Mouse (Mus musculus) frontal cortex, adult (tissue): ENCODE data around the gene Colq.
A peak's percentile ranks its signal among the peaks of the same experiment; 100 is the strongest.

Source experiments
- ATAC-seq: cut with Nextera tagmentation; 2 replicates; pipeline ENCODE4 v1.9.2; 2017; ENCODE audit warnings: mild to moderate bottlenecking, moderate library complexity, mixed read lengths; ENCODE audit not compliant: low TSS enrichment

Gene Colq

DNA sequence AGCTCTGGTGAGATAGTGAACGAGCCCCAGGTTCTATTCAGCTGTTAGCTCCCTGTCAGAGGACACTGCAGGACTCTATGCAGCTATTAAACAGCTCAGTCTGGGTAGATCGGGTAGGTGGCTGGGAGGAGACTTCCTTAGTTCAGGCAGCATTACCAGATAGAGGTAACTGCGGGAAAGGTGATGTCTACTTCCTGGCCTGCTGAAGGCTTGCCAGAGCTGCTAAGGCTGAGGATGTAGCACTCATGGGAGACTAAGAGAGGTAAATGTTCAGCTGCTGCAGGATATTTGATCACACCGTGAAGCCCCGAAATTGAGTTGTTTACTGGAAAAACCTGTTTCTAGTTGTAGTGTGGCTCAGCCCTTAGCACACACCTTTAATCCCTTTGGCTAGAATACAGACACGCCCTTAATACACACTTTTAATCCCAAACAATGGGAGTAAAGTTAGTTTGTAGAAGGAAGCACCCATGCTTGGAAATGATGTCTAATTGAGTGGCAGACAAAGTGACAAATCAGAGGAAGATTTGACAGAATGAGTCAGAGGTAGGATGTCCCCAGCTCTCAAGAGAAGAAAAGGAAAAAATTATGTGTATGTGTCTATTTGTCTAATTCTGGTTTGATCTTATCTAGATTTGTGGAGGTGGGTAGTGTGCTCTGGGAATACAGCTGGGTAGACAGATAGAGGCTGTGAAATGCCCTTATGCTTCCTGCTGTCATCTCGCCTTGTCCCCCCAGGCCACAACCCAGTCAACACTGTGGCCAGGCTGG lies 65.9 kb downstream of the Colq start:
- no peak for ATAC-seq

DNA sequence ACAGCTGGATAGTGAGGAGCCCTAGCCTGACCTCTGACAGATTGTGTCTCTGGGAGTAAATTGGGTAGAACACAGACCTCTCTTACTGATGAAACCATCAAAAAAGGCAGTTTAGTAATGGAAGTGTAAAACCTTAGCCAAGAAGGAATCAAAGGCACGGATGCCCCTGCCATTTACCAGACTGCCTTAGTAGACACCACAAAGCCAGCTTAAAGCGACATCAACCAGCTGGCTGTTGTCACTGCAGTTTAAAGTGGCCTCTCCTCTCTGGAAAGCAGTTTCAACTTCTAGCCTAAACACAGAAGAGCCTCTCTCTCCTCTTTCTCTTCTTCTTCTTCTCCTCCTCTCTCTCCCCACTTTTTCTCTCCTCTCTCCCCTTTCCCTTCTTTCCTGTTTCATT lies 69.8 kb downstream of the Colq start:
- ATAC-seq, result no peak

DNA sequence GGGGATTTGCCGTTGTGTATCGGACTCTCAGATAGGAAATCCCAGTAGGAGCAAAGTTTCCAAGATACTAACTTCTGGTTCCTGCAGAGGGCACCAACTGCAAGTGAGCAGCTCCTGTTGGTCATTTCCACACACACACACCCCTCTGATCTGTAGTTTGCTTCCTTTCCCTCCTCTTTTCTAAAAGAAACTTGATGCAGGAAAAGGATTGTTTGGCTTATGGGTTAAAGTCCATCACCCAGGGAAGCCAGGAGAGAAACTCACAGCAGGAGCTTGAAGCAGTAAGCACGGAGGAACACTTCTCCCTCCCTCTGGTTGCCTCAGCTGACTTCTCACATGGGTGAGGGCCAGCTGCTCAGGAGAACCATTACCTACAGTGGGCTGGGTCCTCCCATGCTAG lies 72.0 kb downstream of the Colq start:
- ATAC-seq, result peak; percentile 69; the same call in 1 of the 2 replicates

DNA sequence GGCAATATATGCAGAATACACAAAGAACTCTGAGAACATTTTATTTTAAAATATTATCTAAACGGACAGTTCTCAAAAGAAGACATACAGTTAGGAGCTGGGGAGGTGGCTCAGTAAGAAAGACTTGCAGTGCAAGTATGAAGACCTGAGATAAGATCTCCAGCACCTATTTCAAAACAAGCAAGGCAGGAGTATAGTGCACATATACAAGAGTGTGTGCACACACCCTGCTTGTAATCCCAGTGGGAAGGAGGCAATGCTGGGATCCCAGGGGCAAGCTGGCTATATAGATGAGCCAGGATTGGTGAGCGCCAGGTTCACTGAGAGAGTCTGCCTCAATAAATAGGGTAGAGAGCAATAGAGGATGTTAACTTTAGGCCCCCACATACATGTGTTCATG lies 75.2 kb downstream of the Colq start:
- no peak for ATAC-seq

DNA sequence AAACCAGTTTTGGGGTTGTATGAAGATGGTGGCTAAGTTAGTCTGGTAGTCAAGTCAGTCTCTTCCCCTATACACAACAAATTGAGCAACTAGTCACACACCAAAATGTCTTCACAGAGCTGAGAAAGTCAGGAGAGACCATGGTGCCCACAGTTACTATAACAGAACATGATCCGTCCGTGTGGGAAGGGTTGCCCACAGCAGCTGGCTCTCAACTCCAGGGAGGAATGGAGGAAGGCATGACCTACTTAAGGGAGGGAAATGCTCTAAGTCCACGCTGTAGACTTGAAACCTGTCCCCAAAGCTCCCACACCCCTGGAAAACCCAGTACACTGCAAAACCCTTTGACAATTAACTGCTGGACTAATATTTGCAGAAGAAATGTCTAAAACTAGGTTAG lies 80.8 kb downstream of the Colq start:
- peak; percentile 41; the same call in 1 of the 2 replicates for ATAC-seq

DNA sequence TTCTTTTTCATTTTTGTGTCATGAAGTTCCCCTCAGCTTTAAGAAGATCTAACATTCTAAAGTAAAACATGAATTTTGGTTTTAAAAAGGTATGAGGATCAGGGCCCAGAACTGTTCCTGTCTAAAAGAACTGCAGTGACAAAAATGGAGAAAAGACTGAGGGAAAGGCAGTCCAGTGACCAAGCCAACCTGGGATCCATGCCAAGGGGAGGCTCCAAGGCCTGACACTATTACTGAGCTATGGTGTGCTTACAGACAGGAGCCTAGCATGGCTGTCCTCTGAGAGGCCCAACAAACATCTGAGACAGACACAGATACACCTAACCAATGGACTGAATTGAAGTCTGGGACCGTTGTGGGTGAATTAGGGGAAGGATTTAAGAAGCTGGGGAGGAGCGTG lies 81.2 kb downstream of the Colq start:
- ATAC-seq, result no peak

DNA sequence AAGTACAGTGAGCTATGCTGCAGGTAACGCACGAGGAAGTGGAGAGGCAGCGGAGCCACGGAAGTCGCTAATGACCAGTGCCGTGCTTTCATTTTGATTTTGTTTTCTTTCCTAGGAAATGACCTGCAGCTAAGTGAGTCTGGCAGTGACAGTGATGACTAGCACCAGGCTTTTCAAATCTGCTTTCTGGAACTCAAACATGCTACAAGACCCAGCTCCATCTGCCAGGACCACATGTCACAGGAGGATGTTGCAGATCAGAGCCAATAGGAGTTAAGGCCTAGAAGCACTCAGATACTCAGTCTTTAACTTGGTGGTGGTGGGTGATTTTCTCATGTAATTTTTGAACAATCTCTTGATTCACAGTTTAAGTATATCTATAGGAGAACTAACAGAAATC lies 84.7 kb downstream of the Colq start:
- no peak for ATAC-seq

DNA sequence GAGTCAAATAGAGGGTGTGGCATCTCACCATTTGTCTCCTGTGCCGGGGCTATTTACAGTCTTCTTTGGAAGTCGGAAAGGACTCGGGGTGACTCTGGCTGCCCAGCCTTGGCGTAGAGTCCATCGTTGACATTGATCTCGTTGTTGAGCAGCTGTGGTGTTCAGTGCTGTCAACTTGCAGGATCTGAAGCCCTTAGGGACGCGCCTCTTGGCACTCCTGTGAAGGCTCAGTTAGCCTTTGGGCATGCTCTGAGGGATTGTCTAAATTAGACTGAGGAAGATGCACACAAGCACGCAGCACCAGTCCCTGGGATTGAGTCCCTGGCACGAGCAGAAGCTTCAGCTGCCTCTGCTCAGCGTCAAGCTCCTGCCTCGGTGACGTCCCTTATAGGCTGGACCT lies 87.7 kb downstream of the Colq start:
- ATAC-seq, result no peak

DNA sequence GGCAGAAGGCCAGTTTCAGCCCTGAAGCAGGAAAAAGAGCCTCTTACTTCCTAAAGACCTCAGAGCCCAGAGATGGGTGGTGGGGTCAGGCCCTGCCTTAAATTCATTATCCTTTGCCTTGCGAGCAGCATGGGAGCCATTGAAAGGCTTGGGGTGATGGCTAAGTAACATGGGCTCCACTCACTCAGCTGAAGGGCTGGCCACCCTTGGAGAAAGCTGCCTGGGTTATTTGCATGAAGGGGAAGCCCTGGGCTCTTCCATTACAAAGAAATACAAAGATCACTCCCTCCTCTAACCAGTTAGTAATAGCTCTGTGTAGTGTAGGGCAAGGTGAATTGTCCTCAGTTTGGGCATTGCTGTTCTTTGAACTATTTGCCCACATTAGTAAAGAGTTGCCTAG lies 91.6 kb downstream of the Colq start:
- ATAC-seq, result no peak

DNA sequence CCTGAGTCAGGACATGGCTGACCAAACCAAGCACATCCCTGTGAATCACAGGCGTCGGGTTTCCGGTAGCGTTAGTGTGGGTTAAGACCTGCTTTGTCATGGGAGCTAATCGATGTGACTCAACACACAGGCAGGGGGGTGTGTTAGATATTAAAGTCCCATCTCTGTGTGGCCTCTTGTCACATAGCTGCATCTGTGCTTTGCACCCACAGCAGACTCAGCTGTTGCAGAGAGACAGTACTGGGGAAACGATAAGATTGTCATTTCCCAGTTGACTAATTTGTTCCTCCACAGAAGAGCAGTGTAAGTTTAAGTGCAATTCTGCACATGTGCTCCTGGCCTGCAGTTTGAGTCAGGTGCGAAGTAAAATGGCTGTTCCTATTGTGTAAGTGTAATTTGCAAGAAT lies 94.9 kb downstream of the Colq start:
- no peak for ATAC-seq

DNA sequence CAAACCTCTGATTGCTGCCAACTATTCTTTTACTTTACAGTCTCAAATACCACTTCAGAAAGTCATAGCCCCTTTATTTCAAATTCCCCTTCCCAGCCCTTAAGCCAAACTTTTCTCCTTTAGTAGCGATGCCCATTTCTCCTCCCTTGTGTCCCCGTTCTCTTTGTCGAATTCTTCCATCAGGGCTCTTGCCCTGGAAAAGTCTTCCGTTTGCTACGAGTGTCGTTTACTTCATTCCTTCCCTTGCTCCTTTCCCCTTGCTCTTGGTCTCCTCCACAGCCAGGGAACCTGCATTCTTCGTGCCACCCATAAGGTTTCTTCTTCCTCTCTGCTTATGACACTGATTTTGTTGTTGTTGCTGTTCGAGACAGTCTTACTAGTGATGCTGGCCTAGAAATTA lies 95.6 kb downstream of the Colq start:
- ATAC-seq, result no peak

DNA sequence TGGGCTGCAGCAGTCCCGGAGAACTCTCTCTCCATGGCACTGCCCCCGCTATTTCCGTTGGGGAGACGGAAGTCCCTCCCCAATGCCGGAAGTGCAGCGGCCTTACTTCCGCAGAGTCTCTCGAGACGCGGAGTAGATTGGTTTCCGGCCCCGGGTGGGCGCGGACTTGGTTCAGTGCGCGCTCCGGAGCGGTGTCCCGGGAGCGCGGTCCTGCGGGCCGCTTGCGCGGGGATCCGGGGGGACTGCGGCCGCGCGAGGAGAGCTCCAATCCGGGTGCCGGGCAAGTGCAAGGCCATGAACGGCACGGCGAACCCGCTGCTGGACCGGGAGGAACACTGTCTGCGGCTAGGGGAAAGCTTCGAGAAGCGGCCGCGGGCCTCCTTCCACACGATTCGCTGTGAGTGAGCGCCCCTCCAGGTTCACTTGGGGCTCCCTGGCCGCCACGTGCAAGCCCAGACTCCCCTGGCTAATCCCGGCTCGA lies 96.1 kb downstream of the Colq start, which contains the start of gene Mettl6:
Gene Mettl6 (minus strand): TSS at position 66 of the 481 bp plus-strand sequence.
- peak; percentile 99 for ATAC-seq

DNA sequence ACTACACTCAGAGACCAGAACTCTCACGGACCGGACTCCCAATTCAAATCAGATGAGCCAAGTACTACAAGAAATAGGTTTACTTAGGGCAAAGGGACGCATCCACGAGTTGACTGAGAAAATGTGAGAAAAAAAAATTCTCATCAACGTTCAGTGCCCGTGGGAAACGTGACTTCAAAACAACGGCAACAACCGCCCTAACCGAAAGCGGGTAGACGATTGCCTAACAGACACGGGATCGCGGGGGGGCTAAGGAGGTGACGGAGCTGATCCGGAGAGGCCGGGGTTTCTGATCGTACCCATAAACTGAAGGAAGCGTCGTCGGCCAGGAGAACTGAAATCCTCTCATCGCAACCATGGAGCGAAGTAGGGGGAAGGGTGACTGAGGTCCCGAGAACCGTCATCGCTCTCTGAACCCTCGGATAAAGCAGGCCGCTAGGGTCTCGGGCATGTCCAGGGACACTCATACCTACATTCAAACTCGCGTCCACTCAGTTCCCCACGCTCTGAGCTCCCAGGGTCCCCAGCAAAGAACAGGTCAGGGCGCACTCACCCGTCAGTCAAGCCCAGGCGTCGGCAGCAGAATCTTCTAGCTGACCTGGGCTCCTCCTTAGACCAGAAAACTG lies 96.7 kb downstream of the Colq start, which contains the start of gene Eaf1:
Gene Eaf1 (plus strand): TSS at position 51 of the 626 bp plus-strand sequence.
- peak; percentile 48 for ATAC-seq

DNA sequence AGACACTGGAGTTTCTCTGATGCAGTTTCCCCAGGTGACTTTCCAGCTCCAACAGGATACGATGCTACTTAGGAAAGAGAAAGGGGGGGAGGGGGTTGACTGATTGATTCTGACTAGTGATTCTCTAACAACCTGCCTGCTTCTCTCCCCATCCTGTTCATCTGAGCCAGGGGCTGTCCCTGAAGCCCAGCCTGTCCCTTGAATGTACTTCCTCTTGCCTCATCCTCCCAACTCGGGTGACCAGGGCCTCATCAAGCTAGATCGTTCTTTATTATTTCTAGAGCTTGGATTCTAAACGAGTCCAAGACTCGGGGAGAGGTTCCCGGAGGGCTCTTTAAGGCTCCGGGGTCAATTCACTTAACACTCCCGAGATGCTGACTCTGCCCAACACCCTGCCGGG lies 97.2 kb downstream of the Colq start:
- ATAC-seq, result no peak

DNA sequence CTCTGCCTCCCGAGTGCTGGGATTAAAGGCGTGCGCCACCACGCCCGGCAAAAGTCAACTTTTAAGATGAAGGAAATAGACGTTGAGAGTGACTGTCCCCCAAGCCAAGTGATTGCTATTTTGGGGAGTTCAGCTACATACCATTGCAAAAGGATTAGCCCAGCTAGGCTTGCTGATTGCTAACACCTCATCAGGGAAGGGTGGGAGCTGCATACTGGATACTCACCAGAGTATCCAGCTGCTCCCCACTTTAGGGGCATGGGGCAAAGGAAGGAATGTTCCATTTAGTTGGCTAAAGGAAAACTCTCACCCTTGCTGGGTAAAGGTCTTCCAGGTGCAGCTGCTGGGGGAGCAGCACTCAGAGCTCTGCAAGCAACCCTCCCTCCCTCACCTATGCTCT lies 103.1 kb downstream of the Colq start:
- no peak for ATAC-seq

DNA sequence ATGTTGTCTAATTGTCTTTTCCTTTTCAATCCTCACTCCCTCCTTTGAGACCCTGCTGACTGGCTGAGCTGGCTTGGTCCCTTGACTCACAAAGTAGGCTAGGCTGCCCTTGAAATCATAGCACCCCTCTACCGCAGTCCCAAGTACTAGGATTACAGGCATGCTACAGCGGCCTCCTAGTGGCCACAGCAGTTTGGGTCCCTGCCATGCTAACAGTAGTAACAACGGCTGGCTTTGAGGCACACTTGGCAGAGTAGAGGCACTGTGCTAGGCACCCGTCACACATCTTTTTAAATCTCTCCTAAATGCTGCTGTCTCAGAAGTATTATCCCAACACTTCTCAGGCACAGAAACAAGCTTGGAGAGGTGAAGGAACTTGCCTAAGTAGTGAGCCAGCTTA lies 104.7 kb downstream of the Colq start:
- no peak for ATAC-seq

DNA sequence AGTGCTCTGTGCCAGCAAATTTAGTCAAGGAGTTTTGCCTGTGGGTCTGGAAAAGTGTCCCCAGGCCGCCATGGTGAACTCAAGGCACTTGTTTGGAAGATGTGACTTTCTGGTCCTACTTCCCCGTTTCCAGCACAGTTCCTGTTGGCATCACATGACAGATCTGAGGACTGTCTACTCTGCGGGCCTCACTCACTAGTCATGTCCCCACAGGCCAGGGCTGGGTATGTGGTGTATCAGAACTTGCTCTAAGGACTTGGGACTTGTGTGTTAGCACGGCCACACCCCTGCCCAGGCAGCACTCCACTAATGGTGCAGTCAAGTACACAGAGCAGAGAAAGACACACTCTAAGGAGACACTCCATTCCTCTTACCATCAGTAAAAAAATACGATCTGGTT lies 108.7 kb downstream of the Colq start:
- ATAC-seq, result no peak

DNA sequence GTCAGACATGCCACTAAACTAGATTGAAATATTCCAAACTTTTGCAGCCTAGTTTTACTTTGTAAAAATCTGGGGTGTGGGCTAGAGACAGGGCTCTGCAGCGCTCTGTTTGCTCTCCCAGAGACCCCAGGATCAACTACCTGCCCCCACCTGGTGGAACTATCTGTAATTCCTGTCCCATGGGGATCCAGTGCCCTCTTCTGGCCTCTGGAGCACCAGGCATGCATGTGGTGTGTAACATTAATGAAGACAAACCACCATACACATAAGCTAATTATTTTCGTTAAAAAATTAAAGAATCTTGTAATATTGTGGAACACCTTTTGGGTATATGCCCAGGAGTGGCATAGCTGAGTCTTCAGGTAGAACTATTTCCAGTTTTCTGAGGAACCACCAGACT lies 117.8 kb downstream of the Colq start:
- no peak for ATAC-seq
